Mouse (Mus musculus) CH12.LX (cell line): ENCODE data around the gene Trpc4ap. TPM values are rescaled to one million over a fixed set of nuclear protein-coding genes. Genes with fewer than 3 reads are reported as not detected.

Experiments
- DNase-seq: peaks from one replicate; pipeline ENCODE4 v3.0.0-alpha.2; 2013; ENCODE audit errors: extremely low read depth
- H3K27ac ChIP-seq: 2 replicates; pipeline ENCODE4 v1.5.1; 2012; ENCODE audit warnings: low read depth, mild to moderate bottlenecking, control low read depth, moderate library complexity; ENCODE audit not compliant: insufficient read depth
- H3K27me3 ChIP-seq: replicated peaks from 2 replicates; pipeline ENCODE3; 2012; ENCODE audit warnings: inconsistent platforms
- H3K36me3 ChIP-seq, 2 experiments: replicated peaks in 1 of 2; 2 replicates each; pipeline versions ENCODE3 to v1.6.1; 2012; ENCODE audit warnings: inconsistent platforms in 1 of 2, low read length in 1 of 2, mild to moderate bottlenecking in 1 of 2, mixed read lengths in 1 of 2, moderate library complexity in 1 of 2; ENCODE audit not compliant: control insufficient read depth in 1 of 2, insufficient read depth in 1 of 2
- H3K4me1 ChIP-seq, 2 experiments: 2 replicates each; pipeline ENCODE4 v1.6.1; 2012; ENCODE audit warnings: inconsistent platforms in 1 of 2, moderate library complexity in 1 of 2; ENCODE audit not compliant: insufficient read depth in 2 of 2, control insufficient read depth in 1 of 2
- H3K4me2 ChIP-seq: 2 replicates; pipeline ENCODE4 v1.6.1; 2012; ENCODE audit warnings: low read depth, mild to moderate bottlenecking, control low read depth; ENCODE audit not compliant: poor library complexity, insufficient read depth, severe bottlenecking
- H3K4me3 ChIP-seq, 3 experiments: fragments of 150-350 bp in 1 of 3; sonication (generic) in 1 of 3; replicated peaks in 1 of 3; 2 replicates each; pipeline versions ENCODE3 to v1.5.1; 2011 to 2012; ENCODE audit warnings: low read depth in 2 of 3, low read length in 2 of 3, mild to moderate bottlenecking in 2 of 3, moderate library complexity in 2 of 3, control low read depth in 1 of 3, improper control_type of control experiment in 1 of 3, inconsistent platforms in 1 of 3, mixed read lengths in 1 of 3; ENCODE audit not compliant: poor library complexity in 1 of 3
- H3K79me2 ChIP-seq: replicated peaks from 2 replicates; pipeline ENCODE4 v1.6.1; 2012; ENCODE audit warnings: mild to moderate bottlenecking, moderate library complexity; ENCODE audit not compliant: control insufficient read depth, poor library complexity, insufficient read depth, severe bottlenecking; ENCODE audit errors: extremely low read depth
- H3K9ac ChIP-seq: 2 replicates; pipeline ENCODE4 v1.6.1; 2012; ENCODE audit warnings: low read depth, mild to moderate bottlenecking, control low read depth, moderate library complexity; ENCODE audit not compliant: insufficient read depth
- H3K9me3 ChIP-seq: replicated peaks from 2 replicates; pipeline ENCODE3; 2012; ENCODE audit warnings: low read length, inconsistent platforms, mixed read lengths
- CHD1 ChIP-seq: IDR thresholded peaks from 2 replicates; pipeline ENCODE4 v1.6.1; 2012; ENCODE audit warnings: low read depth, low read length, improper control_type of control experiment, inconsistent platforms
- E2F4 ChIP-seq: IDR thresholded peaks from 2 replicates; pipeline ENCODE4 v1.6.1; 2011; ENCODE audit warnings: low read depth, low read length, improper control_type of control experiment; ENCODE audit not compliant: insufficient replicate concordance
- ELF1 ChIP-seq: IDR thresholded peaks from 2 replicates; pipeline ENCODE4 v1.6.1; 2014; ENCODE audit warnings: low read depth, mild to moderate bottlenecking, inconsistent platforms, low read length, improper control_type of control experiment
- EP300 ChIP-seq: IDR thresholded peaks from 2 replicates; pipeline ENCODE4 v1.6.1; 2011; ENCODE audit warnings: low read length, improper control_type of control experiment
- GABPA ChIP-seq: IDR thresholded peaks from 2 replicates; pipeline ENCODE4 v1.6.1; 2012; ENCODE audit warnings: low read depth, low read length, improper control_type of control experiment, inconsistent platforms; ENCODE audit not compliant: insufficient replicate concordance
- IRF4 ChIP-seq: IDR thresholded peaks from 2 replicates; pipeline ENCODE4 v1.6.1; 2014; ENCODE audit warnings: low read depth, mild to moderate bottlenecking, inconsistent platforms, low read length, improper control_type of control experiment
- JUN ChIP-seq: IDR thresholded peaks from 2 replicates; pipeline ENCODE4 v1.6.1; 2011; ENCODE audit warnings: low read depth, mild to moderate bottlenecking, low read length, improper control_type of control experiment, moderate library complexity; ENCODE audit not compliant: insufficient read depth
- JUND ChIP-seq: conservative IDR thresholded peaks from 2 replicates; pipeline ENCODE4 v1.6.1; 2011; ENCODE audit warnings: low read depth, low read length, improper control_type of control experiment
- MAZ ChIP-seq: IDR thresholded peaks from 2 replicates; pipeline ENCODE4 v1.6.1; 2012; ENCODE audit warnings: low read depth, mild to moderate bottlenecking, inconsistent platforms, low read length, improper control_type of control experiment, moderate library complexity
- MEF2A ChIP-seq: IDR thresholded peaks from 2 replicates; pipeline ENCODE4 v1.6.1; 2014; ENCODE audit warnings: low read depth, mild to moderate bottlenecking, inconsistent platforms, low read length, improper control_type of control experiment, borderline replicate concordance
- MYC ChIP-seq: IDR thresholded peaks from 2 replicates; pipeline ENCODE4 v1.6.1; 2011; ENCODE audit warnings: low read depth, mild to moderate bottlenecking, improper control_type of control experiment, low read length
- PAX5 ChIP-seq: IDR thresholded peaks from 2 replicates; pipeline ENCODE4 v1.6.1; 2012; ENCODE audit warnings: low read length, inconsistent platforms, mixed read lengths
- POLR2AphosphoS2 ChIP-seq: IDR thresholded peaks from 2 replicates; pipeline ENCODE4 v1.6.1; 2011; ENCODE audit warnings: low read depth, low read length, improper control_type of control experiment
- RCOR1 ChIP-seq: conservative IDR thresholded peaks from 2 replicates; pipeline ENCODE4 v1.6.1; 2012; ENCODE audit warnings: low read depth, mild to moderate bottlenecking, inconsistent platforms, low read length, improper control_type of control experiment
- SIN3A ChIP-seq: IDR thresholded peaks from 2 replicates; pipeline ENCODE4 v1.6.1; 2012; ENCODE audit warnings: low read length, improper control_type of control experiment, inconsistent platforms
- TCF12 ChIP-seq: IDR thresholded peaks from 2 replicates; pipeline ENCODE4 v1.6.1; 2014; ENCODE audit warnings: low read depth, mild to moderate bottlenecking, inconsistent platforms, low read length, improper control_type of control experiment
- ZMIZ1 ChIP-seq: IDR thresholded peaks from 2 replicates; pipeline ENCODE4 v1.6.1; 2012; ENCODE audit warnings: low read depth, mild to moderate bottlenecking, inconsistent platforms, low read length, improper control_type of control experiment
- dilution Hi-C: fragments of 300-500 bp; cut with MboI; formaldehyde crosslinking; loops from 2 replicates; pipeline ENCODE4 v1.14.3; 2020; ENCODE audit warnings: low sequenced_read_pairs; ENCODE audit not compliant: extremely low pct_unique_long_range_greater_than_20kb, extremely low pct_ligation_motif_present
- in situ Hi-C: fragments of 300-500 bp; cut with MboI; formaldehyde crosslinking; loops from 3 replicates; pipeline ENCODE4 v1.14.3; 2019; ENCODE audit warnings: low sequenced_read_pairs, low pct_ligation_motif_present, low pct_unique_long_range_greater_than_20kb, mixed read lengths
- polyA plus RNA-seq: library from polyadenylated mRNA; unstranded; fragments of >175 nt; gene quantifications from 2 replicates; pipeline ENCODE4 v1.2.1, GENCODE M21; 2012; ENCODE audit warnings: low read depth; ENCODE audit not compliant: insufficient read length
- total RNA-seq, 2 experiments: library from RNA; depleted of rRNA; stranded (reverse); fragments of 300-350 nt in 1 of 2; fragments of >200 nt in 1 of 2; gene quantifications; 2 replicates each; pipeline ENCODE4 v1.2.3; 2012 to 2014

Gene Trpc4ap
- total and polyA plus RNA-seq, 3 experiments, result 52.8 to 105 (median 55.8) TPM

DNA sequence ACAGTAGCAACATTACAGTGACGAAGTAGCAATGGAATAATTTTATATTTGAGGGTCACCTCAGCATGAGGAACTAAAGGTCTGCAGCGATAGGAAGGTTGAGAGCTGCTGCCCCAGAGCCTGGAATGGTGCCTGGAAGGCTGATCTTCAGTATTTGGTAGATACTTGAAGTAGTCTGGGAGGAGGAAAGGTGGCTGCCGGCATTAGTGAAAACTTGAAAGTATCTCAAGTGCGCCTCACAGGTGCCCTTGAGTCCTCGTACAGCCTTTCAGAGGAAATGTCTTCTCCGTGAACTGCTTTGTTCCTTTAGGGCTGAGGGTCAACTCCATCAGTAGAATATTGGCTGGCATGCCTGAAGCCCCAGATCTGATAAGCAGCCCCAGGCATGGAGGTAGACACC lies 96.7 kb downstream of the Trpc4ap start:
- H3K4me1 ChIP-seq, result peaks cover 8 to 13% of the 10 kb centered on the region in 2 experiments
- H3K9me3 ChIP-seq, result no peaks in the 10 kb centered on the region
- peaks cover 43% of the 10 kb centered on the region for H3K27me3 ChIP-seq
- TF ChIP-seq IRF4 (no peak), MYC (no peak), E2F4 (no peak), JUND (no peak), ZMIZ1 (no peak), TCF12 (no peak), PAX5 (no peak), MEF2A (no peak), JUN (no peak), SIN3A (no peak), CHD1 (no peak), RCOR1 (no peak)
- in situ Hi-C loops (no loop called here), dilution Hi-C loops (no loop called here)
- DNase-seq, result no peak
- H3K9ac ChIP-seq, result no peak overlapping the region
- H3K79me2 ChIP-seq, result no peaks in the 10 kb centered on the region
- no peak overlapping the region for H3K4me3 ChIP-seq
- no peak overlapping the region for H3K27ac ChIP-seq
- H3K4me2 ChIP-seq, result no peak overlapping the region
- no peaks in the 10 kb centered on the region for H3K36me3 ChIP-seq

DNA sequence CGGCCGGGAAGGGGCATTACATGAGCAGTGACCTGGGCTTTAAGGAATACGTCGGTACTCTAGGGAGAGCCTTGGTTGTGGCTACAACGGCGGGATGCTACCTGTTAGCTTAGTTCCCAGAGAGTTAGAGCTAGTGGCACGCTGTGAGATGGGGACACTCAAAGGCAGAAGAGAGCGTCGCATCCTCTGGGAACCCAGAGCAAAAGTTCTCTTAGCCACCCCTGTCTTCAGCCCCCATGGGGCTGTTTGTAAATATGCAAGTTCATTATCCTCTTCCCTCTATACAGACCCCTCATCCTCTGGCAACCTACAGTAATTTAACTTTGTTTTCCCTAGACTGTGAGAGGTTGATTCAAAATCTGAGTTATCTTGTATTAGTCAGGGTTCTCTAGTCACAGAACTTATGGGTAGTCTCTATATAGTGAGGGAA lies 99.3 kb downstream of the Trpc4ap start:
- dilution Hi-C loops, result no loop called here
- Histone ChIP-seq H3K4me2 (peak overlapping the region; percentile 38), H3K27ac (no peak overlapping the region), H3K79me2 (no peaks in the 10 kb centered on the region), H3K4me3 (peak overlapping the region; percentile 51 to 85 (median 74)), H3K9ac (peak overlapping the region; percentile 33), H3K27me3 (peaks cover 30% of the 10 kb centered on the region), H3K9me3 (no peaks in the 10 kb centered on the region), H3K4me1 (peaks cover 8 to 13% of the 10 kb centered on the region in 2 experiments), H3K36me3 (peaks cover 0 to 3% of the 10 kb centered on the region in 2 experiments)
- DNase-seq, result no peak
- in situ Hi-C loops, result loop anchor here (5.0 kb wide), 1 partner anchor 76 kb away; the partner anchor contains the start of genes Acss2 and Ggt7
- no peak for TF ChIP-seq EP300
- TF ChIP-seq MAZ, result peak; percentile 9; the same call in 1 of the 2 replicates
- TF ChIP-seq JUND, result no peak
- 0 out of 2 replicates have a peak, but pooled peaks have one; percentile 47 for TF ChIP-seq POLR2AphosphoS2
- 0 out of 2 replicates have a peak, but pooled peaks have one; percentile 1 for TF ChIP-seq ELF1
- peak; percentile 1; the same call in 1 of the 2 replicates for TF ChIP-seq IRF4
- no peak for TF ChIP-seq GABPA
